Mouse (Mus musculus) frontal cortex, postnatal 14 days (tissue): Measurements from ENCODE around the gene Gpbar1.

Experiments
- DNase-seq, 2 experiments: peaks; one replicate each; pipeline ENCODE4 v3.0.0; 2022; ENCODE audit warnings: low spot score in 2 of 2

The Gpbar1 gene

GRCm38 (mm10) chr1:74295456-74296171 is 17.3 kb downstream of the Gpbar1 start:
- DNase-seq: peak; percentile 63 to 85

DNA sequence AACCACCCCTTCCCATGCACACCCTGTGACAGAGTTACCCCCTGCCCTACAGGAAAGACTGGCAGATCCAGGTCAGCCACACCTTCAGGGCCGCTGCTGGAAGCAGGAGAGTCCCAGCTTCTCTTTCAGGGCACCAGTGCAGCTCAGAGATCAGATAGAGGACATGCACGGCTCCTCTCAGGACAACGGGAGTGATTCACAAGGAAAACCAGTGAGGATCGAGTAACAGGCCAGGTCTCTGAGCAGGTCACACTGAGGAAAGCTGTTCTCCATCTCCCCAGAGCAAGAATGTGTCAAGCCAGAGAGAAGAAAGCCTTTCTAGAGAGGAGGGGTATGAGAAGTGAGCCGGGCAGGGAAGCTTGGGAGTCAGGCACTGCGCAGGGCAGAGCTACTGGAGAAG is 18.1 kb downstream of the Gpbar1 start:
- DNase-seq: no peak

- no peak for DNase-seq
These were observed 18.9 kb downstream of the Gpbar1 start for GRCm38 (mm10) chr1:74297269-74297668.

DNA sequence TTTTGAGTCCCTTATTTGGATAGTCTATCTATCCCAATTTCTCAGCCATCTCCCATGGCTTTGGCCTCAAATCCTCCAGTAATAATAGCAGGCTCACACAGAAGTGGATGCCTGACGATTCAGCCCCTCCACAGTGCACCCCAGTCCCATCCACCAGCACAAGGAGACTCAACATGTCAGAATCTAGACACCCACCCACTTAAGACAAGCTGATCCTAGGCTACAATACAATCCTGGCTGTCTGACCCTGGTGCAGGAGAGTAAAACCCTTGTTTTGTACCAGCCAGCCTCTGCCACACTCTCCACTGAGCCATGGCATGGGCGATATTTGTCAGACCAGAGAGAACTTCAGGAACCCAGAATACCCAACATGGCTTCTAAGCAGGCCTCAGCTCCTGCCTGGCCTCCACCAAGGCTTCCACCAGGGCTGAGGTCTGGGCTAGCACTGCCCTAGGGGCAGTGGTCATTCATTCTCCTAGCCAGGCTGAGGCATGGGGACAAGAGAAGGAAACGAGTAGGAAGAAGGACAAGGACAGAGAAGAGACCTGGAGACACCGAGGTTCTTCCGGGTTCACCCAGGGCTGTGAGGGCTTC is 19.9 kb downstream of the Gpbar1 start:
- DNase-seq: no peak

- DNase-seq: no peak
These were observed 20.6 kb downstream of the Gpbar1 start for GRCm38 (mm10) chr1:74298996-74299395.

- no peak for DNase-seq
These were observed 22.2 kb downstream of the Gpbar1 start for GRCm38 (mm10) chr1:74300347-74301110.

- no peak for DNase-seq
These were observed 23.9 kb downstream of the Gpbar1 start for GRCm38 (mm10) chr1:74302229-74302628.

- DNase-seq: no peak
These were observed 24.5 kb downstream of the Gpbar1 start for GRCm38 (mm10) chr1:74302835-74303234.

DNA sequence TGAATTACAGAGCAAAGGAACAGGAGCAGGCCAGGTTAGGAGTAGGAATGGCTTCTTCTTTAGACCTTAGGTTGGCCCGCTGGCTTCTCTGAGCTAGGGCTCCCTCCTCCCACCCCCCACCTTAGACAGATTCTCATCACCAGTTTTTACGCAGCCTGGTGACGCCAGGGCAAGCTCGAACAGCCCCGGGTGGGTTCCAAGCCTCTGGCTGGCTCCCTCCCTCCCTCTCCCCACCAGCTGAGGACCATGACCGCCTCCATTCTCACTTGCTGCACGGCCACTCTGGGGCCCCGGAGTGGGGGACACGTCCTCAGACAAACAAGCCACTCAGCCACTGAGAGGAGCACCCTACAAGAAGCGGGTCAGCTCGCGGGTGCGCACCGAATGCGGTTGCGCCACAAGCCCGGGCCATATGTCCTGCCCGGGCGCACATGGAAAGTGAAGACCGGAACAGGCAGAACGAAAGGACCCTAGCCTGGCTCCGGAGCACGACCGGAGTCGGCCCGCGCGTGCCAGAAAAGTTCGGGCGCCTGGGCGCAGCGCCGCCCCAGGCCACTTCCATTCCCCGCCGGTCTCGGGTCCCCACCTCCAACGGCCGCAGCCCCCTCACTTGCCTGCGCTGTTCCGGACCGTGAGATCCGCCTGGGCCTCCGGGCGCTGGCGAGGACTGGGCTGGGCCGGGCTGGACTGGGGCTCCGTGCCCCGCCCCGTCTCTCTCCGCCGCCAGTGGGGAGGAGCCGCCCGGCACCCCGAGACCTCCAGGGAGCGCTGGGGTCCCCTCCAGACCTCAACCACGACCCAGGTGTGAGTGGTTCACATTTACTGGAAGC is 25.4 kb downstream of the Gpbar1 start:
- peak in 1 of 2 experiments; percentile 45 for DNase-seq

DNA sequence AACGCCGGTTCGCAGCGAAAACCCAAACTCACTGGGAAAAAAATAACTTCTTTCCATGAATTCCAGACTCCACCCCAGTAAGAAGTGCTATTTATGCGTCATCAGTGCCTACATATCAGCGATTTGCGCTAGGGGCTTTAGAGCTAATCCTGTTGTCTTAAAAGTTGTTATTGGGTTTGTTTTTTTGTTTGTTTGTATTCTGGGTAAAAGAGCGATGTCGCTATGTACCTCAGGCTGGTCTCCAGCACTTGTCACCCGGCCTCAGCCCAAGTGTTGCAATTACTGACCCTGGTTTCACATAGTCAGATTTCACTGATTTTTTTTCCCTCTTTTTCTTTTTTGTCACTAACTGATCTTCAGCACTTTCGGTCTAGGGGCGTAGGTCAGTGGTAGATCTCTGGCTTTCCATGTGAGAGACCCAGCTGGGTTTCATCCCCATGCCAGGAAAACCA is 26.0 kb downstream of the Gpbar1 start:
- DNase-seq: no peak

DNA sequence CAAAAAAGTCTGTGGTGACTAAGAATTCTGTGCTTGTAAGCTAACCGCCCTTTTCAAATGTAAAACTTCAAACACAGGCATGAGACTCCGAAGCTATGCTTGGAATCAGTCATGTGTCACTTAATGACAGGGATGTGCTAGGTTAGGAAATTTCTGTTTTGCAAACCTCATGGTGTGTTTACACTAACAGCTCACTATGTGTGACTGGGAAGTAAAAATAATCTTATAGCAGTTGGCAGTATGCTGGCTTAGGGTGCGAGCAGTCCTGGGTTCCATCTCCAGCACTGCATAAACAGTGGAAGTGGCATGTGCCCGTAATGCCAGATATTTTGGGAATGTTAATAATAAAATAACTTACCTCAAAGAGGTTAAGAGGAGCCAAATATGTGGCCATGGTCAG is 26.6 kb downstream of the Gpbar1 start:
- no peak for DNase-seq

DNA sequence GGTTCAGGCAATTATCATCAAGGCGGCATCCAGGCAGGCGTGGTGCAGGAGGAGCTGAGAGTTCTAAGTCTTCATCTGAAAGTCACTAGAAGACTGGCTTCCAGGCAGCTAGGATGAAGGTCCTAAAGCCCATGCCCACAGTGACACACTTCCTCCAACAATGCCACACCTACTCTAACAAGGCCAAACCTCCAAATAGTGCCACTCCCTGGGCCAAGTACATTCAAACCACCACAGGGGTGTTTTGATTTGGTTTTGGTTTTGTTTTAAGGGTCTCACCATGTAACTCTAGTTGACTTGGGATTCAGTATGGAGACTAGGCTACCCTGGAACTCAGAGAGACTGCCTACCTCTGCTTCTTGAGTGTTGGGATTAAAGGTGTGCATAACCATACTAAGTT is 27.2 kb downstream of the Gpbar1 start, which contains the start of gene Tmbim1:
TSS of gene Tmbim1 (minus strand) at position 101 of the 400 bp plus-strand sequence.
- no peak for DNase-seq

DNA sequence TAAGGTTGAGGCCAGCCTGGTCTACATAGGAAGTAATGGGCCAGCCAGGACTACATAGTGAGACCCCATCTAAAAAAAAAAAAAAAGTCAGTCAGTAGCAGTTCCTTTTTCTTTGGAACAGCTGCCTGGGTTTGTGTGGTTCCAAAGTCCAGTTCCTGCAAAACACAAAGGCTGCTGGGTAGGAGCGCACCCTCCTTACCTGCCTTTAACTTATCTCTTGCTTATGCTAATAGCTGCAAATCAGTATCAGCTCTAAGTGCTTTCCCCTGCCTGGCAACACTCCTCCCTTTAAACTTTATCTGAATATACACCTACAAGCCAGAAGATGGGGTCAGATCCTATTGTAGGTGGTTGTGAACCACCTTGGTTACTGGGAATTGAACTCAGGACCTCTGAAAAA is 28.8 kb downstream of the Gpbar1 start:
- no peak for DNase-seq

- no peak for DNase-seq
These were observed 29.9 kb downstream of the Gpbar1 start for GRCm38 (mm10) chr1:74308001-74308964.

DNA sequence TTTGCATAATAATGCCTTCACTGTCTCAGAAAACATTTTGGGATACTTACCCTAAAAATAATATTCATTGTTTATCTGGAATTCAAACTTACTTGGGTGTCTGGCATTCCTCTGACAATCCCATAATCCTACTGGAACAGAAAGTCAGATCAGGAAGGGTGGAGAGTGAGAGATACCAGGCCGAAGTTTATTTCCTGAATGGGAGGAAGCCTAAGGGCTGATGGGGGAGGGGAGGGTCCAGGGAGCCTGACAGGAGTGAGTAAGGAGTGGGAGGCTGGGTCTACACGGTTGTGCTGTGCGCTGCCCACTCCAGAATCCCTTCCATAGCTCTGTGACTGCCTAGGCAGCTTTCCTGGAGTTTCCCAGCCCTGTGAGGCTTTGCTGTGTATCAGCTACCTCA is 31.4 kb downstream of the Gpbar1 start:
- DNase-seq: no peak

DNA sequence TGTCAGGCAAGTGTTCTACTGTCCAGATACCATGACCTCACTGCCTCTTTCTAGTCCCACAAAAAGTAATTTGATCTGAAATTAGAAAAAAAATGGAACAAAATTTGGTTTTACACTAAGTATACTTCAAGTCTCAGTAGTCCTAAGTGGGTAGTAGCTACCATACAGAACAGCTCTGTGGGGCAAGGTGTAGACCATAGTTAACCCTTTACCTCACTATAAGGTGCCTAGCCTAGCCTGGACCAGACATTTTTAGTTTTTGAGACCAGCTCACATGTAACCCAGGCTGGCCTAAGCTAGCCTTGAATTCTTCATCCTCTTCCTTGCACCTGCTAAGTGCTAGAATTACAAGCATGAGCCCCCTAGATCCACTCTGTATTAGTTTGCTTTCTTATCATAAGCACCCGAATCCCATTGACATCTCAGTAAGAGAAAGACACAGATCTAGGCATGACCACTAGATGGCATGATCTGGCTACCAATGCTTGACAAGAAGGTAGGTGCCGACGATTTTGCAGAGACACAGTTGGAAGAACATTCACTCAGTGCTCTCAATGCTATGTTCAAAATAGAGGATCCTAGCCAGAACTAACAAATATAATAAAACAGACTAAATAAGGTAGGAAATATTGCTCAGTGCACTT is 34.8 kb downstream of the Gpbar1 start:
- DNase-seq: peak in 1 of 2 experiments; percentile 47

DNA sequence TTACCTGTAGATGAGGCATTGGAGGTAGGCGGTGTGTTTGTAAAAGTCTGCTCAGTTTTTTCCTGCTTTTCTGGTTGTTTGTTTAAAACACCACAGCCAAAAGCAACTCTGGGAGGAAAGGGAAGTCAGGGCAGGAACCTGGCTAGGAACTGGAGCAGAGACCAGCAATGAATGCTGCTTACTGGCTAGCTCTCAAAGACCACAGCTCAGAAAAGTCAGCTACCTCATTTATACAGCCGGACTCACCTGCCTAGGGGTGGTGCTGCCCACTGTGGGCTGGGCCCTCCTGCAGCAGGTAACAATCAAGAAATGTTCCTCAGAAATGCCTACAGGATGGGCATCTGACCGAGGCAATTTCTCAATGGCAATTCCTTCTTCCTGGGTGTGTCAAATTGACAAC is 36.4 kb downstream of the Gpbar1 start:
- no peak for DNase-seq

DNA sequence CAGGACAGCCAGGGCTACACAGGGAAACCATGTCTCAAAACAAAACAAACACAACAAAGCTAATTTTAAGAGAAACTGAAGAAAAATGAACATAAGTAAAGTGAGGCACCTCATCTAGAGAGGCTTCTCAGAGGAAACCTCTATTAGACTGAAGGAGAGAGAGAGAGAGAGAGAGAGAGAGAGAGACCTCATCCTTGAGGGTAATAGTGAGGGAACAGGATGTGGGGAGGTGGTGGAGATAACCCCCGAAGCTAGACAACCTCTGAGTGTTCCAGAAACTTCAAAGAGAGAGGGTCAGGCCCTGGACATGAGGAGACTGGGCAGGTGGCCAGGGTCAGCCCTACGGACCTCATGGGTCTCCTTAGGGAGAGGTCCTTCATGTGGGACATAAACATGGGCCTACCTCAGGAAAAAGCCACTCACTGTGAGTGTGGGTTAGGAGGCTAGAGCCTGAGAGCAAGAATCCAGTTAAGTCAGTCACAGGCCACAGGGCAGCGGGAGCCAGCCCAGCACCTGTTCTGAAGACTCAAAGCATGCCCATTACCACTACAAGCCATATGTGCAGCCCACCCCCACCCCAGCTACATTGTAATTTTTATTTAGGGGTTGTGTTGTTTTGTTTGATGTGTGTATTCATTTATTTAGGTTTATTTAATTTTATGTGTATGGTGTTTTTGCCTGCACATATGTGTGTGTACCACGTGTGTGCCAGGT is 37.9 kb downstream of the Gpbar1 start:
- no peak for DNase-seq

DNA sequence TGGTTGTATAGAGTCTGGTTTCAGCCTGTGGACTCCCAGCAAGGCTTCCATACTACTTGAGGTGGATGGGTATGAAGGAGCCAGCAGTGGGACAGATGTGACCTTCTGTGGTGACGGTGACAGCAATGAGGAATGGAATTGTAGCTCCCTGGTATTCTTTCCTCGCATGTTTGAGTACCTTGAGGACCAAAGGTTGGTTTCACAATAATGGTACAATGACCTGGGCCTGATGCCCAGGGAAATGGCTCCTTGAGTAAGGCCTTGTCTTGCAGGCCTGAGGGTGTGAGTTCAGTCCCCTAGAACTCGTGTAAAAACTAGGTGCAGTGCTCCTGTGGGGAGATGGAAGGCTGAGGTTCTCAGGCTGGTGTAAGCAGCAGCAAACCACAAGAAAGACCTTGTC is 40.4 kb downstream of the Gpbar1 start:
- no peak for DNase-seq
